Mouse (Mus musculus) heart, postnatal 0 days (tissue): ENCODE measurements at regions not wholly inside any gene's neighbourhood (a gene's known extent, or its start where the extent isn't known, plus 50 kb on each side); places are given as distances from the start of the nearest gene placed in this dataset.

Source experiments
- ATAC-seq: fragments of 200-750 bp; cut with Nextera tagmentation; 2 replicates; pipeline ENCODE4 v1.8.0; 2017; ENCODE audit warnings: low read depth, moderate number of reproducible peaks, moderate library complexity; ENCODE audit not compliant: insufficient read depth
- DNase-seq: peaks from one replicate; pipeline ENCODE4 v3.0.0-alpha.2; 2016; ENCODE audit warnings: low spot score
- H3K27ac ChIP-seq: fragments of 300-500 bp; sonication (generic); 2 replicates; pipeline ENCODE4 v1.5.1; 2014; ENCODE audit warnings: low read depth, mild to moderate bottlenecking
- H3K27me3 ChIP-seq: fragments of 300-500 bp; sonication (generic); 2 replicates; pipeline ENCODE4 v1.6.1; 2014; ENCODE audit warnings: low read length, mixed read lengths; ENCODE audit not compliant: control insufficient read depth, insufficient read depth
- H3K36me3 ChIP-seq: fragments of 300-500 bp; sonication (generic); replicated peaks from 2 replicates; pipeline ENCODE4 v1.6.1; 2014; ENCODE audit warnings: low read length, mixed read lengths; ENCODE audit not compliant: control insufficient read depth, insufficient read depth
- H3K4me1 ChIP-seq: fragments of 300-500 bp; sonication (generic); 2 replicates; pipeline ENCODE4 v1.6.1; 2014; ENCODE audit warnings: antibody characterized with exemption; ENCODE audit not compliant: control insufficient read depth, insufficient read depth
- H3K4me2 ChIP-seq: fragments of 300-500 bp; sonication (generic); 2 replicates; pipeline ENCODE4 v1.6.1; 2014; ENCODE audit warnings: low read depth, mild to moderate bottlenecking, low read length, moderate library complexity
- H3K4me3 ChIP-seq: fragments of 300-500 bp; sonication (generic); 2 replicates; pipeline ENCODE4 v1.5.1; 2014; ENCODE audit warnings: low read depth, low read length
- H3K9ac ChIP-seq: fragments of 300-500 bp; sonication (generic); replicated peaks from 2 replicates; pipeline ENCODE4 v1.6.1; 2014; ENCODE audit warnings: low read depth, low read length, mixed read lengths
- H3K9me3 ChIP-seq: fragments of 300-500 bp; sonication (generic); replicated peaks from 2 replicates; pipeline ENCODE4 v1.6.1; 2016; ENCODE audit warnings: low read length; ENCODE audit not compliant: control insufficient read depth
- CTCF ChIP-seq: IDR thresholded peaks from 2 replicates; pipeline ENCODE4 v1.5.1; 2016; ENCODE audit warnings: antibody characterized with exemption, control low read depth, low read depth
- EP300 ChIP-seq: IDR thresholded peaks from 2 replicates; pipeline ENCODE4 v1.6.1; 2016; ENCODE audit warnings: antibody characterized with exemption, low read depth
- WGBS: fragments of 180-500 bp; shearing (Covaris S2); extraction: QIAGEN DNeasy Blood & Tissue Kit; methylation state at CpG from one replicate; pipeline ENCODE4 v1.1.7; 2014; 5-methylcytosine and 5-hydroxymethylcytosine counted together

GRCm38 (mm10) chr2:92529071-92529641, 68.8 kb upstream of the Slc35c1 start:
- Histone ChIP-seq H3K4me1 (peaks cover 7% of the 10 kb centered on the region; the same call in 1 of the 2 replicates), H3K27me3 (peaks cover 3% of the 10 kb centered on the region; the same call in 1 of the 2 replicates), H3K4me3 (peak overlapping the region; percentile 47), H3K4me2 (peak overlapping the region; percentile 78), H3K9me3 (no peaks in the 10 kb centered on the region), H3K9ac (peak overlapping the region; percentile 57; the same call in 1 of the 2 replicates), H3K36me3 (no peaks in the 10 kb centered on the region), H3K27ac (peak overlapping the region; percentile 39; the same call in 1 of the 2 replicates)
- ATAC-seq = peak; percentile 99
- peak; percentile 86 for DNase-seq
- no peak for TF ChIP-seq EP300
- 6% methylated on average over 24 of the region's 24 CpGs for WGBS

DNA sequence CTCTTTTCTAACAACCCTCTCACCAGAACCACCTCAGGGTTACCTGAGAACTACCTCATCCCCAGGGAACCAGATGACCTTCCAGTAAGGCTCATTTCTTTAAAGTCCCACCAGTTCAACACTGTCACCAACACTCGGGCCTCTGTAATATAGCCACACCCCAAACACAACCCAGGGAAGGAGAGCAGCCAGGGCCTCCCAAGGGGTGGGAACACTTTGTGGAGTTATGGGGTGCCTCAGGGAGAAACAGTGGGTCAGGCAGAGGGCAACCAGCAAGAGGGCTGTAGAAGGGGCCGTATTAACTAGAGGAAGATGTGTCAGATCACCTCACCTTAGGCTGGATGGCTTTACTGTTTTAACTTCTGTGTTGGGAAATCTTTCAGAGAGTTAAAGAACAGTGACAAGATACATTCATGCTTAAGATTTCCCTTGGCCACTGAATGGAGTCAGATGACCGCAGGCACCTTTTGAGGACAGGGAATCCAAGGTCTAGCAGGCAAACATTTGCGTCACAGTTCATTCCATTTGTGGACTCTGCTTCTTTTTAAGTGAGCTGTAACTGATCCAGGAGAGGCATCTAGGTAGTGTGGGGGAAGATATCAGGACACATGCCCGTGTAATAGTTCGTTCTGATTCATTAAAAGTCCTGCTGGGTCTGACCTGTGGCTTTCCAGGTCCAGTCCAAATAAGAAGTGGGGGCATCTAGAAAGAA, 67.9 kb upstream of the Slc35c1 start:
- TF ChIP-seq EP300 = no peak
- no peak overlapping the region for H3K4me3 ChIP-seq
- DNase-seq (no peak), ATAC-seq (no peak)
- H3K9ac ChIP-seq = no peak overlapping the region
- peaks cover 7% of the 10 kb centered on the region; the same call in 1 of the 2 replicates for H3K4me1 ChIP-seq
- no peaks in the 10 kb centered on the region for H3K36me3 ChIP-seq
- WGBS = 88% methylated on average over 6 of the region's 6 CpGs
- peaks cover 3% of the 10 kb centered on the region; the same call in 1 of the 2 replicates for H3K27me3 ChIP-seq
- H3K9me3 ChIP-seq = no peaks in the 10 kb centered on the region
- H3K4me2 ChIP-seq = no peak overlapping the region
- no peak overlapping the region for H3K27ac ChIP-seq

GRCm38 (mm10) chr2:92526676-92527395, 66.5 kb upstream of the Slc35c1 start:
- WGBS = 77% methylated on average over 4 of the region's 5 CpGs
- Histone ChIP-seq H3K4me3 (no peak overlapping the region), H3K4me1 (peaks cover 7% of the 10 kb centered on the region; the same call in 1 of the 2 replicates), H3K9ac (no peak overlapping the region), H3K27me3 (peaks cover 3% of the 10 kb centered on the region; the same call in 1 of the 2 replicates), H3K36me3 (no peaks in the 10 kb centered on the region), H3K9me3 (no peaks in the 10 kb centered on the region), H3K4me2 (no peak overlapping the region), H3K27ac (no peak overlapping the region)
- ATAC-seq (no peak), DNase-seq (no peak)
- TF ChIP-seq EP300 (no peak), CTCF (no peak)

DNA sequence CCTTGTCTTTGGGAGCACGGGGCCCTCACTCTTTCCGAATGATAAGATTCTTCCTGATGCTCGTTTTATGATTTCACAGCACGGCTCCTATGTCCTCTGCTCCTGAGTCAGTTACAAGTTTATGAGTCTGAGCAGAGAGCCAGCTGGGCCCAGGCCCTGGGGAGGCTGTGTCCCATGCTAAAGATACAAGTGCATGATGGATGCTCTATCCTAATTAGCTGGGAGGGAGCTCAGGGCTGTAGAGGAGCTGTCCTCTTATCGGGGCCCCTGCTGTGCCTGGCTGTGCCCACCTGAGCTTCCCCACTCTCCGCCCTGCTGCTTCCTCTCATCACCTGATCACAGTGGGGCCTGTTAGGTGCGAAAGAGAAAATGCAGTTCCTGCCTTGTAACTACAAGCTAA, 65.3 kb upstream of the Slc35c1 start:
- WGBS = 33% methylated on average over 7 of the region's 7 CpGs
- Histone ChIP-seq H3K4me3 (no peak overlapping the region), H3K36me3 (no peaks in the 10 kb centered on the region), H3K27ac (no peak overlapping the region), H3K27me3 (peaks cover 3% of the 10 kb centered on the region; the same call in 1 of the 2 replicates), H3K4me2 (no peak overlapping the region), H3K4me1 (peaks cover 7% of the 10 kb centered on the region; the same call in 1 of the 2 replicates), H3K9me3 (no peaks in the 10 kb centered on the region), H3K9ac (no peak overlapping the region)
- ATAC-seq (no peak), DNase-seq (no peak)
- no peak for TF ChIP-seq CTCF
- TF ChIP-seq EP300 = no peak

DNA sequence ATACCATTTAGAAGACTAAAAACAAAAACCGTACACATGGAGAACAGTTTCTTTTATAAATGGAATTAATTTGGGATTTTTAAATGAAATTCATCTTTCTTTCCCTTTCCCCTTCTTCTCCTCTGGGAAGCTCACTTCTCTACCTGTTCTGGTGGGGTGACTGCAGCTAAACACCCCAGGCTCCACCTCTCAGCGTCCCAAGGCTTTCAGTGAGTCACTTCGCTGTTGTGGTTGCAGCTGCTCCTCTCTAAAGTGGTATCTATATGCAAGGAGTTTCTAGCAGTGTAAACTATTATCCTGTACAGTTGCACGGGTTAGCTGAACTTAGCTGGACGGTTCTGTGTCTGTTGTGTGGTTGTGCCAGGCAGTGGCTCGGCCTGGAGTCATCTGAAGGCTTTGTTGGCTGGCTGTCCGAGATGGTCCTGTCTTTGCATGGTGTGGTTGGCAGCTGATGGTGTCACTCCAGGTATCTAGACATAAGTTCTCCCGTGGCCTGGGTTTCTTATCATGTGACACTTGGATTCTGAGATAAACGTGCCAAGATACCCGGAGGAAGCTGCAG, 64.8 kb upstream of the Slc35c1 start:
- peaks cover 7% of the 10 kb centered on the region; the same call in 1 of the 2 replicates for H3K4me1 ChIP-seq
- ATAC-seq = no peak
- no peak overlapping the region for H3K4me3 ChIP-seq
- TF ChIP-seq EP300 = no peak
- TF ChIP-seq CTCF = no peak
- H3K4me2 ChIP-seq = no peak overlapping the region
- no peaks in the 10 kb centered on the region for H3K9me3 ChIP-seq
- WGBS = 48% methylated on average over 10 of the region's 10 CpGs
- no peak for DNase-seq
- no peaks in the 10 kb centered on the region for H3K36me3 ChIP-seq
- H3K27me3 ChIP-seq = peaks cover 3% of the 10 kb centered on the region; the same call in 1 of the 2 replicates
- no peak overlapping the region for H3K9ac ChIP-seq
- H3K27ac ChIP-seq = no peak overlapping the region
